Mouse (Mus musculus) CH12.LX (cell line): ENCODE data around the gene Tmtc1.

ENCODE experiments used
- CTCF ChIP-seq, 2 experiments: IDR thresholded peaks in 1 of 2; conservative IDR thresholded peaks in 1 of 2; 2 replicates each; pipeline ENCODE4 v1.5.1; 2011 to 2012; ENCODE audit warnings: low read depth in 2 of 2, low read length in 2 of 2, improper control_type of control experiment in 1 of 2, inconsistent platforms in 1 of 2, mild to moderate bottlenecking in 1 of 2, moderate library complexity in 1 of 2
- E2F4 ChIP-seq: IDR thresholded peaks from 2 replicates; pipeline ENCODE4 v1.6.1; 2011; ENCODE audit warnings: low read depth, low read length, improper control_type of control experiment; ENCODE audit not compliant: insufficient replicate concordance
- ELF1 ChIP-seq: IDR thresholded peaks from 2 replicates; pipeline ENCODE4 v1.6.1; 2014; ENCODE audit warnings: low read depth, mild to moderate bottlenecking, inconsistent platforms, low read length, improper control_type of control experiment
- MAFK ChIP-seq: IDR thresholded peaks from 2 replicates; pipeline ENCODE4 v1.6.1; 2011; ENCODE audit warnings: low read length, improper control_type of control experiment; ENCODE audit not compliant: insufficient replicate concordance
- MYC ChIP-seq: IDR thresholded peaks from 2 replicates; pipeline ENCODE4 v1.6.1; 2011; ENCODE audit warnings: low read depth, mild to moderate bottlenecking, improper control_type of control experiment, low read length
- POLR2A ChIP-seq: IDR thresholded peaks from 2 replicates; pipeline ENCODE4 v1.6.1; 2011; ENCODE audit warnings: low read depth, mild to moderate bottlenecking, improper control_type of control experiment, low read length
- RCOR1 ChIP-seq: conservative IDR thresholded peaks from 2 replicates; pipeline ENCODE4 v1.6.1; 2012; ENCODE audit warnings: low read depth, mild to moderate bottlenecking, inconsistent platforms, low read length, improper control_type of control experiment
- TCF12 ChIP-seq: IDR thresholded peaks from 2 replicates; pipeline ENCODE4 v1.6.1; 2014; ENCODE audit warnings: low read depth, mild to moderate bottlenecking, inconsistent platforms, low read length, improper control_type of control experiment
- USF1 ChIP-seq: IDR thresholded peaks from 2 replicates; pipeline ENCODE4 v1.6.1; 2014; ENCODE audit warnings: low read depth, mild to moderate bottlenecking, inconsistent platforms, low read length, improper control_type of control experiment
- ZNF384 ChIP-seq: IDR thresholded peaks from 2 replicates; pipeline ENCODE4 v1.6.1; 2012; ENCODE audit warnings: low read depth, low read length, improper control_type of control experiment, inconsistent platforms

DNA sequence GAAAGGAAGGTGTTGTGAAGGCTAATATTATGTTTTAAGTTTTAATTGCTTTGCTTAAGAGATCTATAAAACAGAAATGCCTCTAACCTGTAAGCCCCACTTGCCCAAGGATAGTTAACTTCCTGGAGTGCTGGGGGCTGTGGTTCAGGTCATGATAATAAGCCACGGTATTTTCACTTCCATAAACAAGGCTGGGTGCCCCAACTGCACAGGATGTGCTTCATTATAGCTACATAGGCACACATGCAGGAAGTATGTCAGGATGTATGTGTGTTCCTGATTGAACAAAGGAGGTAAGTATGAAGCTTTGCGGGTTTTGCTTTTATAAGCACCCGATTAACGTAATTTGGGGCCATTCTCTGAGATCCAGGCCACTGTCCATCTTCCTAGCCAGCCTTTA is 169.1 kb downstream of the Tmtc1 start:
- TF ChIP-seq E2F4 (no peak), RCOR1 (no peak), TCF12 (no peak), CTCF (conservative IDR thresholded peaks at IDR 0.05 in 1 of 2, IDR thresholded peaks at IDR 0.05 in 1 of 2; ENCODE audit: low read depth in 2 of 2, low read length in 2 of 2) (no peak), ELF1 (no peak), USF1 (no peak), MAFK (no peak), POLR2A (no peak), ZNF384 (no peak), MYC (no peak)
